Mouse (Mus musculus) kidney, adult 18-20 months (tissue): ENCODE data around the gene Babam2.
"Not testable (repeated sequence)": the region's sequence is repeated elsewhere in the genome, so short reads cannot be mapped to it uniquely, and the experiment has no call there.

Source experiments
- DNase-seq: peaks from one replicate; pipeline ENCODE4 v3.0.0; 2021

The Babam2 gene

GRCm38 (mm10) chr5:31950532-31950931 is 253.0 kb downstream of the Babam2 start:
- DNase-seq: no peak

GRCm38 (mm10) chr5:31955184-31955583 is 257.7 kb downstream of the Babam2 start:
- no peak for DNase-seq

DNA sequence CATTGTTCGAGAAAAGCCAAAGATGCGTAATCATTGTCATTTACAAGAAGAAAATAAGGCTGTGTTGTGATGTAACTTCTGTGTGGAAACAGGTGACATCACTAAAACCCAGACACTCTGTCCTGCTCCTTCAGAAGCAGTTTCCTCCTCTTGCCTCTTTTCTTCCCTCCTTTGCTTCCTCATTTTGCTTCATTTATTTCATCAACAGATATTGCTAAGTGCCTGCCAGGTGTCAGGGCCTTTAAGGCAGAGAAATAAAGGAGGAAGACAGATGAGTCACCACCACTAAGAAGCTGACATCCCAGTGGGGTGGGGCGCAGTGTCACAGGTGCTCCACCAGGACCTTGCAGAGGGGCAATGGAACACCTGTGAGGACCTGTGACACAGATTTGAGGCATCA is 258.9 kb downstream of the Babam2 start:
- DNase-seq: no peak

GRCm38 (mm10) chr5:31959886-31960285 is 262.4 kb downstream of the Babam2 start:
- DNase-seq: peak; percentile 9

DNA sequence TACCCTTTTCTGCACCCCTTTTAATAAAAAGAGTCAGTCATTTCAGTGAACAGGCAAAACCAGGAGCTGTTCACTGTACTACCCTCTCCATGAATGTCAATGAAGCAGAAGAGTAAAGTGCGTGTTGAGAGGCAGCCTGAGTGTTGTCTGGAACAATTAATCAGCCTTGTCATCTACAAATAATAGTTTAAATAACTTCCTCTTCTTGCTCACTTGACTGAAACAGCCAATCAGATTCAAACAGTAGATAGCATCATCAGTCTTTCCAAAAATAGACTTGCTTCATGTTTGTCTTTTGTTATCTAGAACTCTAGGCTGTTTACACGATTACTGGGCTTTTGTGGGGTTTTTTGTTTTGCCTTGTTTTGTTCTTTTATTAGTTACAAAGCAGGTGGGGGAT is 263.9 kb downstream of the Babam2 start:
- DNase-seq: no peak

GRCm38 (mm10) chr5:31962346-31962745 is 264.9 kb downstream of the Babam2 start:
- DNase-seq: no peak

- no peak for DNase-seq
These were observed 265.9 kb downstream of the Babam2 start for GRCm38 (mm10) chr5:31963352-31963751.

- DNase-seq: no peak
These were observed 266.4 kb downstream of the Babam2 start for GRCm38 (mm10) chr5:31963851-31964250.

GRCm38 (mm10) chr5:31966741-31967140 is 269.3 kb downstream of the Babam2 start:
- no peak for DNase-seq

DNA sequence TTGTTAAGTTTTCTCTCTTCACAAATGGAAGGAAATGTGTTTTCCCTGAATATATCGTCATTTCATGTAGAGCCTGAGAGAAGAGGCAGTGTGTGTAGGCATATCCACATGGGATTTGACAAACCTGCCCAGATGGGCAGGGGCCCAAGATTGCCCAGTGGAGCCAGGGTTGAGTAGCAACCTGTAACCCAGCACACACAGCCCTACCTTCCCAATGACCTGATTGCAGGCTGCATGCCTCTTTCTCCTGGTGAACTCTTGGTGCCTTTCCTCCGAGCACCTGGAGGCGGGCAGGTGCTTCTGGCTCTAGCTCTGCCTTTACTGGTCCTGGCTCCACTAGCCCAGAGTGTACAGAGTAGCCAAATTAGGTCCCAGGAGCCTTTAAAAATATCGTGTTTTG is 270.0 kb downstream of the Babam2 start:
- DNase-seq: no peak

DNA sequence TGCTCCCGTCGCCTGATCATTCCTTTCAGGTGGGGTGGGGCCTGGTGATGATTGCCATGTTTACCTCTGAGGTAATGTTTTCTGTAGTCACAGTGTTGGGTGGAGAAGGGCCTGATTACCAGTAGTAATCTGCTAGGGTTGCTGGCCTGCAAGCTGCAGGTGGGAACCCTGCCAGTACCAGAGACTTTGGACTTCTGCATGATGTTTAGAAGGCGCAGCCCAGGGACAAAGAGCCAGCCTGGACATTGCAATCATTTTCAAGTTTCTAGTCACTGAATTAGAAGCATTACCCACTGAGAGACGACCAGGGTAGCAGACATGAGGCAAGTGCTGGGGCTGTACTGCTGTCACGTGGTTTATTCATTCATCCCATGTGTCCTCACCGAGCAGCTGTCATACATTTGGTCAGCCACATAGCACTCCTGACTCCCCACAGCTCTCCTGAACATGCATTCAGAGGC is 270.6 kb downstream of the Babam2 start:
- DNase-seq: peak; percentile 72

- DNase-seq: not testable (repeated sequence)
These were observed 274.9 kb downstream of the Babam2 start for GRCm38 (mm10) chr5:31972416-31972815.

GRCm38 (mm10) chr5:31974614-31975168 is 277.2 kb downstream of the Babam2 start:
- DNase-seq: no peak

GRCm38 (mm10) chr5:31982061-31982460 is 284.6 kb downstream of the Babam2 start:
- DNase-seq: no peak

- no peak for DNase-seq
These were observed 285.7 kb downstream of the Babam2 start for GRCm38 (mm10) chr5:31983161-31983560.

GRCm38 (mm10) chr5:31983817-31984368 is 286.4 kb downstream of the Babam2 start:
- no peak for DNase-seq

- DNase-seq: no peak
These were observed 287.0 kb downstream of the Babam2 start for GRCm38 (mm10) chr5:31984369-31984961.

GRCm38 (mm10) chr5:31985021-31985420 is 287.5 kb downstream of the Babam2 start:
- no peak for DNase-seq

- no peak for DNase-seq
These were observed 290.2 kb downstream of the Babam2 start for GRCm38 (mm10) chr5:31987541-31988307.

- DNase-seq: no peak
These were observed 299.9 kb downstream of the Babam2 start for GRCm38 (mm10) chr5:31997189-31997954.

DNA sequence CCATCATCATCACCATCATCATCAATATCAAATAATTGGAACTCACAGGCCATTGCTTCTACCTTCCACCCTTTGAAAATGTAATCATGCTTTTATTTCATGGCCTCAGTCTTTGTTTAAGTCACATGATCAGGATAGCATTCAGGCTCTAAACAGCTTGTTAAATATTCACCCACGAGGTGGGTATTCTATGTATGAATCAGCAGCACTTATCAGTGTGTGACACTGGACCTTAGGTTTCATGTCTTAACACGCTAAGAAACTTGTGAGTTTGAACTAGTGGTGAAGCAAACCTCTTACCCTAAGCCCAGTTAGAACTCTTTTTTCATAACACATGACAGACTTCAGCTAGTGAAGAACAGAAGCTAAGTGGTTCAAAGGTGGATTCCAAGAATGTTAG is 301.3 kb downstream of the Babam2 start:
- DNase-seq: no peak

DNA sequence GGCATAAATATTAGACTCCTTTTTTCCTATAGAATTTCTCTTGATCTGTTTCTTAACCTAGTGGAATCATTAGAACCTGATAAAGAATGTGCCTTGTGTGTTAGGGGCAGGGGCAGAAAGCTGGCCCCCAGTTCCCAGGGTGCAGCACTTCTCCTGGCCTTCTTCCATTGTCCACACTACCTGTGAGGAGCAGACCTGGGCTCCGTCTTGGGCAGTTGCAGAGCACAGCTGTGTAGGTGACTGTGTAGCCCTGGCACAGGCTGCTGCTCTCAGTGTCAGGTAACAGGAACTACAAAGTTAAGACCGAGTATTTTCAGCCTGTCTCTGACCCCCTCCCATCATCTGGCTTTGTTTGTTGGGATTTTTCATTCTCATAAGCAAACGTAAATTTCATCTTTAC is 302.6 kb downstream of the Babam2 start:
- DNase-seq: no peak

DNA sequence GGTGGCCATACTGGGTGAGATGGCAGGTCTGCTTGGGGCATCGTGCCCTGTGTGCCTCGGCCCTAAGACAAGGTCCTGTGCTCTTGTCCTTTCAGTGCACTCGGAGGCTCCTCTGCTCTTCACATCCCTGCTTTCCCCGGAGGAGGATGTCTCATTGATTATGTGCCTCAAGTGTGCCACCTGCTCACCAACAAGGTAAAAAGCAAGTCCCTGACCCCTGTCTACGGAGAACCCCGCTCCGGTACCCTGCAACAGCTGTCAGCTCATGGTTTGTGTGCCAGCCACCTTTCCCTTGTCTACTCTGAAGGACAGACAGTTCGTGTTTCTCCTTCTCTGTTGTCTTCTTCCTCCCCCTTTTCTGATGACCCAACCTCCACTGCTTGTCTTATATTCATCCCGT is 303.8 kb downstream of the Babam2 start:
- no peak for DNase-seq
